Mouse (Mus musculus) erythroblast, embryonic 14.5 days (primary cell): ENCODE measurements around the gene Ankrd31. TPM values are rescaled to one million over a fixed set of nuclear protein-coding genes. Genes with fewer than 3 reads are reported as not detected.
"Not testable (repeated sequence)": the region's sequence is repeated elsewhere in the genome, so short reads cannot be mapped to it uniquely, and the experiment has no call there.

Experiments
- H3K27me3 ChIP-seq: 2 replicates; pipeline ENCODE4 v1.6.1; 2012; ENCODE audit warnings: inconsistent platforms; ENCODE audit not compliant: control insufficient read depth
- H3K36me3 ChIP-seq: 2 replicates; pipeline ENCODE4 v1.6.1; 2012; ENCODE audit warnings: mild to moderate bottlenecking, inconsistent platforms; ENCODE audit not compliant: control insufficient read depth
- H3K4me1 ChIP-seq: 2 replicates; pipeline ENCODE4 v1.6.1; 2012; ENCODE audit warnings: inconsistent platforms; ENCODE audit not compliant: control insufficient read depth
- H3K4me3 ChIP-seq: replicated peaks from 2 replicates; pipeline ENCODE3; 2012; ENCODE audit warnings: moderate library complexity, mild to moderate bottlenecking, inconsistent platforms
- H3K9me3 ChIP-seq: 2 replicates; pipeline ENCODE4 v1.6.1; 2012; ENCODE audit warnings: low read length, inconsistent platforms, mixed read lengths; ENCODE audit not compliant: control insufficient read depth
- GATA1 ChIP-seq: IDR thresholded peaks from 2 replicates; pipeline ENCODE4 v1.6.1; 2012; ENCODE audit warnings: low read length, inconsistent platforms, mixed read lengths
- TAL1 ChIP-seq: IDR thresholded peaks from 3 replicates; pipeline ENCODE4 v1.6.1; 2012; ENCODE audit warnings: low read length, inconsistent platforms, mixed read lengths
- polyA plus RNA-seq: library from polyadenylated mRNA; stranded (reverse); fragments of >175 nt; gene quantifications from 2 replicates; pipeline ENCODE4 v1.2.3, GENCODE M21; 2012

Gene Ankrd31
- polyA plus RNA-seq, 1 experiment = 0.01 TPM

DNA sequence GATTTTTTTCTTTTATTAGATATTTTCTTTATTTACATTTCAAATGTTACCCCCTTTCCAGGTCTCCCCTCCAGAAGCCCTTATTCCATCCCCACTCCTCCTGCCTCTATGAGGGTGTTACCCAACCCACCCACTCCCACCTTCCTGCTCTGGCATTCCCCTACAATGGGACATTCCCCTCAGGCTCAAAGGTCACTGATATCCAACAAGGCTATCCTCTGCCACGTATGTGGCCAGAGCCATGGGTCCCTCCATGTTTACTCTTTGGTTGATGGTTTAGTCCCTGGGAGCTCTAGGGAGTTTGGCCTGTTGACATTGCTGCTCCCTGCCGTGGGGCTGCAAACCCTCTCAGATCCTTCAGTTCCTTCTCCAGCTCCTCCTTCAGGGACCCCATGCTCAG lies 141.9 kb downstream of the Ankrd31 start:
- no peaks in the 10 kb centered on the region for H3K4me1 ChIP-seq
- no peaks in the 10 kb centered on the region for H3K9me3 ChIP-seq
- no peak overlapping the region for H3K4me3 ChIP-seq
- no peaks in the 10 kb centered on the region for H3K27me3 ChIP-seq
- H3K36me3 ChIP-seq = no peaks in the 10 kb centered on the region
- no peak for TF ChIP-seq TAL1
- TF ChIP-seq GATA1 = no peak

DNA sequence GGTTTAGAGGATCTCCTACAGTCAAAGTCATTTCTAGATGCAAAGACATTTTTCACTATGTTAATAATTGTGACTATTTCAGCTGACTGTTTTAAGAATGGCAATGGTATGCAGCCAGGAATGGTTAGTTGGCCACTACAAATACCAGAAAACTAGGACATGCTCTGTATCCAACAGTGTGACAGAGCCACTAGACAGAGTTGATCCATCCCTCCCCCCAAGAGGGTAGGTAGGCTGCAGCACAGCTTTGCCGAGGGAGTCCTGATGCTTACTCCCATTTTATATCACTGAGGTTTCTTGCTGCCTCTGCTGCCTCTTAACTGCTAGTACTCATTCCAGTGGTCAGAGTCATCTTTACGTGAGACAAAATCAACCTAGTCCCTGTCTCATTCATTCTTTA lies 147.1 kb downstream of the Ankrd31 start:
- Histone ChIP-seq H3K36me3 (no peaks in the 10 kb centered on the region), H3K4me3 (no peak overlapping the region), H3K9me3 (no peaks in the 10 kb centered on the region), H3K27me3 (no peaks in the 10 kb centered on the region), H3K4me1 (no peaks in the 10 kb centered on the region)
- TF ChIP-seq GATA1 = no peak
- TF ChIP-seq TAL1 = no peak

DNA sequence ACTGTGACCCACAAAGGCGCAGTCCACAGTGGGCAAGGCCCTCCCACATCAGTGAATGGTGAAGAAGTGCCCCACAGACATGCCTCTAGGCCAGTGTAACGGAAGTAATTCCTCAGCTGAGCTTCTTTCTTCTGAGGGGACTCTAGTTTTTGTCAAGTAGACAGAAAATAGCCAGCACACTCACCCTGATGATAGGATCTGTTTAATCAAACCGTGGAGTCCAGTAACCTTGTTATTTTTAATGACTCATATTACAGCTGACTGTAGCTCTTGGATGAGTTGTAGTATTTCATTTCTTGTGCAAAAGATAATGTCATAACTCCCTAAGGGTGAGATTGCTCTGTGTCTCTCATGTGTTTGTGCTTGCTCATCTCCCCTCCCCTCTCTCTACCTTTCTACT lies 158.6 kb downstream of the Ankrd31 start:
- Histone ChIP-seq H3K4me1 (no peaks in the 10 kb centered on the region), H3K9me3 (no peaks in the 10 kb centered on the region), H3K27me3 (no peaks in the 10 kb centered on the region), H3K36me3 (no peaks in the 10 kb centered on the region), H3K4me3 (no peak overlapping the region)
- TF ChIP-seq GATA1 (no peak), TAL1 (no peak)

DNA sequence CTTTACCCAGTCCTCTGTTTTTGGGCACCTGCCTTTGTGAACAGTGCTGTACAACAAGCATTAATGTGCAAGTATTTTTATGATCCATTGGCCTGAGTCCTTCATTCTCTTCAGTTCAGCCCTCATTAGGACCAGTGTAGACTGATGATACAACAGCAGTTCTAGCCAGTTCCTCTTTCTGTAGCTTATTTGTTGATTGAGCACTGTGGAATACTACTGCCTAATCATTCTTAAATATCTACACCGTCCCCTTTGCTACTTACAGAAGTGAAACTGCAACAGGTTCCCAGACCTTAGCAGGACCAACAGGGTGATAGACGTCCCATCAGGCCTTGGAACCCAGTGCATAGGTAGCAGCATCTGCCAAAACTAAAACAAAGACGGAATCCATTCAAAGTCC lies 163.1 kb downstream of the Ankrd31 start:
- Histone ChIP-seq H3K36me3 (no peaks in the 10 kb centered on the region), H3K9me3 (no peaks in the 10 kb centered on the region), H3K27me3 (no peaks in the 10 kb centered on the region), H3K4me3 (no peak overlapping the region), H3K4me1 (no peaks in the 10 kb centered on the region)
- TF ChIP-seq TAL1 (no peak), GATA1 (no peak)

DNA sequence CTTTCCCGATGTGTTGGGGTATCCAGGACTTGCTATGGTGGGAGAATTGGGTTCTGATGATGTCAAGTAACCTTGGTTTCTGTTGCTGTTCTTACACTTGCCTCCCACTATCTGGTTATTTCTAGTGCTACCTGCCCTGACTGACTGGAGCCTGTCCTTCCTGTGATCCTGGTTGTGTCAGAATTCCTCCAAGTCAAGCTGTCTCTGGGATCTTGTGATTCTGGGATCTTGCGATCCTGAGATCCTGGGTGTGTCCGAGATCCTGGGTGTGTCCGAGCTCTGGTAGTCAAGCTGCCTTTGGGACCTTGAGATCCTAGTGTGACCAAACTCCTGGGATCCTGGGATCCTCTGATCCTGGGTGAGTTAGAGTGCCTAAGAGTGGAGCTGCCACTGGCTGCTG lies 175.1 kb downstream of the Ankrd31 start:
- H3K36me3 ChIP-seq = not testable (repeated sequence)
- H3K27me3 ChIP-seq = peaks cover 48% of the 10 kb centered on the region

DNA sequence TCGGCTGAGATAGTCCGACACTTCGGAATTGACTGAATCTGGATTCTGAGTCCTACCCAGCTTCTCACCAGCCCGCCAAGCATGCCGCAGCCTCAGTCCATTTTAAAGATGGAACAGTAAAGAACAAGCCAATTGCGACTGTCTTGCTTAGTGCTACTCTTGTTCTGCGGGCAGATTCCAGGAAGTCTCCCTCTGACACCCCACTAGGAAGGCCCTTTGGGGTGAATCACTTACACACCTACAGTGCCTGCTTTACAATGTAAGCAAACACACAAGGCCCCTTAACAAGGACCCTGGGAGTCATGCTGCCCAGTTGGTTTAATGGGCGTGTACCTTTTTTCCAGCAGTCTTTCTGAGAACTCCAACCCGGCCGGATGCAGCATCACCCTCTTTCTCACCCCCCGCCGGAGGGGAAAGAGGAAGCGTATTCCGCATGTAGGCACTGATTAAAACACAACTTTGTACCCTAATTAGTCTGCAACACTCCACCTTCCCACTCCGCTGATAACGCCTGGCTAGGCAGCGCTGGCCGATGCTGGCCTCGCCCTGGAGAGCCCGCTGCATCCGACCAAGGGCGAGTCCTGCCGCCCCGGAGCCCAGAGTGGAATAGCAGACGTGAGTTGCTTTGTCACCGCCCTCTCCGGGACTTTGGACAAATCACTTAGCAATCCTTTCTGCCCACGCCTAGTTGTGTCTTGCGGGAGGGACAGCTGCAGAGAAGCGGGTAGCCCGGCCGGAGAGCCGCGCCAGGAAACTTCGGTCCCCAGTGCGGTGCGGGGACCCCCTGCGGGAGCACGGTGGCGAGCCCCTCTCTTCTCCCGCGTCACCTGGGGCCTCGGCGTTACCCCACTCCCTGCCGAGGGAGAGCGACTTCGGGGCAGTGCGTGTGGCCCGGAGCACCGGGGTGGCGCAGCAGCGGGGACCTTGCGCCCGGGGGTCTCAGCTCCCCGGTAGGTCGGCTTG lies 176.2 kb downstream of the Ankrd31 start, which contains the start of gene Gcnt4:
TSS of gene Gcnt4 (plus strand) at position 691 of the 963 bp plus-strand sequence.
- peak within 1 kb of the TSS; percentile 58 for H3K4me3 ChIP-seq
- no peaks in the 10 kb centered on the region for H3K36me3 ChIP-seq
- TF ChIP-seq TAL1 = no peak
- TF ChIP-seq GATA1 = no peak
- peaks cover 8% of the 10 kb centered on the region for H3K4me1 ChIP-seq
- peaks cover 52% of the 10 kb centered on the region for H3K27me3 ChIP-seq
- H3K9me3 ChIP-seq = peaks cover 9% of the 10 kb centered on the region

More for the DNA sequence above, 175.1 kb downstream of the Ankrd31 start:
- H3K9me3 ChIP-seq, H3K4me1 ChIP-seq, H3K4me3 ChIP-seq: not testable (repeated sequence)

DNA sequence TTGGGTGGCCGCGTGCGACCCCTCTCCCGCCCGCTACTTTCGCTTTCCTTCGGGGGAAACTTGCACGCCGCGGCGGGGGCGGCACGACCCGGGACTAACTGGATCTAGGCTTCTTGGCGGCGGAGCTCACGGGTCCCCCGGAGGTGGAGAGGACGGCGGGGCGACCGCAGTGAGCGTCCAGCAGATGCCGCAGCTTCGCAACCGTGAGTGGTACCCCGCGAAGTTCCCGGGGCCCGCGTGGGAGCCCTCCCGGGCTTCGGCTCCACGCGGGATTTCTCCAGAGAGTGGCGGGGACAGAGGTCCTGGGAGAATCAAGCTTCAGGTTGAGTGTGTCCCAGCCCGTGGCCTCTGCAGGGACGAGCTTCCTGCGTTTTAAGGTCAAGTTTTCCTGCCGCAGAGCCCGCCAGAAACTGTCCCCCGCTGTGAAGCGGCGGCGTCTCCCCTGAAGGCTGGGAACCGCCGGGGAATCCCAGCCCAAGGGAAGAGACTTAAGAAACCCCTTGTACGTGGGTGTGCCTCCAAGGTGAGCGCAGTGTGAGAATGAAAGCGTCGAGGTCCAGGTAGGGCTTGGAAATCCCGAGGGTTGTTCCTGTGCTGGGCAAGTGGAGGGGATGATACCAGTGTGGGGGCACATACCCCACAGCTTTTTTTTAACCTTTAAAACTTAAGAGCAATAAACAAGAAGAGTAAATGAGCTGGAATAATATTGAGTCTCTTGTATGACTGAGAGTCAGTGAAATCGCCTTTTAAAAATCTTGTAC lies 177.1 kb downstream of the Ankrd31 start:
- H3K36me3 ChIP-seq = no peaks in the 10 kb centered on the region
- H3K27me3 ChIP-seq = peaks cover 52% of the 10 kb centered on the region
- H3K4me3 ChIP-seq = peak overlapping the region; percentile 58
- H3K9me3 ChIP-seq = peaks cover 9% of the 10 kb centered on the region
- peaks cover 8% of the 10 kb centered on the region for H3K4me1 ChIP-seq
- TF ChIP-seq TAL1 = no peak
- TF ChIP-seq GATA1 = no peak

DNA sequence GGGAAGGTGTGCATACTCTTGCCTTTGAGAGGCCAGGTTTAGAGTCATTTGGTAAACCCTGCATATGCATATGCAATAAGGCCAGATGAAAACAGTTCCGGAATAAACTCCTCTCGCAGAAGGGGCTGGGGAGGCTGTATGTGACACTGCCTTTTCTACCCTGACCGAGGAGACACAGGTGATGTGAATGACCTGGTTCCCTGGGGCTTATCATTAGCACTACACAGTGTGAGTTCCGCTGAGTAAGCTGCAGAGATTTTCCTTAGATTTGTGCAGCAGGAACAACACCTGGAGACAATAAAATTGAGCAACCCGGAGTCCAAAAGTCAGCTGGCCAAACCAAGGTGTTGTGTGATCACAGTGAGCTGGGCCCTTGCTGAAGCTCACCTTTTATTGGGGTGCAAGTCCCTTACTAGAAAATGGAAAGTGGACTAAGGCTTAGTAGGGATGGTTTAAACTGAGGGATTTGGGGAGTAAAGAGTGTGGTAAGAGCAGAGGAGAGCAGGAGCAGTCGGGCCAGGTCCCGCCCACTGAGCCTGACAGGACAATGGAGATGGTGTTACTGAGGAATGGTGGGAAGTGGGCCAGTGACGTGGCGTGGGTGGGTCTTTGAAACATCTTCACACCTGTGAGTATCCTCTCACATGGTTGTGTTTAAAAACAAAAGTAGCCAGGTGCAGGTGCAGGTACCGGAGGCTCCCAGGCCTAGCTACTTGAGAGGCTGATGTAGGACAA lies 178.1 kb downstream of the Ankrd31 start:
- Histone ChIP-seq H3K36me3 (no peaks in the 10 kb centered on the region), H3K9me3 (peaks cover 9% of the 10 kb centered on the region), H3K27me3 (peaks cover 52% of the 10 kb centered on the region), H3K4me3 (no peak overlapping the region), H3K4me1 (peaks cover 8% of the 10 kb centered on the region)
- TF ChIP-seq TAL1 (no peak), GATA1 (no peak)

DNA sequence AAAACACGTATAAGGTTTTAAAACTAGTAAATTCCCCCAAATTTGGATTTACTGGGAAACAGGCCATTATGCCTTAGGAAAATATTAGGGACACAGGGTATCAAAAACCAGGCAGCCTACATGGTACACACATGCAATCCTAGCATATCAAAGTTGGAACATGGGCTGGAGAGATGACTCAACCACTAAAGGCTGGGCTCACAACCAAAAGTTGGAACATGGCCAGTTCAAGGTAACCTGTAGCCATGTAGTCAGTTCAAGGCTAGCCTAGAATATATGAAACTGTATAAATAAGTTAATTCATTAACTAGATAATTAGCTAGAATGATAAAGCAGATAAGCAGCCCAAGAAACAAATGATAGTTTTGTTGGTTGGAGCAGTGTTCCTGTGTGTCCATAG lies 179.7 kb downstream of the Ankrd31 start:
- peaks cover 8% of the 10 kb centered on the region for H3K4me1 ChIP-seq
- no peaks in the 10 kb centered on the region for H3K36me3 ChIP-seq
- H3K9me3 ChIP-seq = peaks cover 9% of the 10 kb centered on the region
- H3K4me3 ChIP-seq = no peak overlapping the region
- TF ChIP-seq GATA1 (no peak), TAL1 (no peak)
- H3K27me3 ChIP-seq = peaks cover 52% of the 10 kb centered on the region
